8 mouse cellular contexts compared by ENCODE assay signal in the genomic region with DNA sequence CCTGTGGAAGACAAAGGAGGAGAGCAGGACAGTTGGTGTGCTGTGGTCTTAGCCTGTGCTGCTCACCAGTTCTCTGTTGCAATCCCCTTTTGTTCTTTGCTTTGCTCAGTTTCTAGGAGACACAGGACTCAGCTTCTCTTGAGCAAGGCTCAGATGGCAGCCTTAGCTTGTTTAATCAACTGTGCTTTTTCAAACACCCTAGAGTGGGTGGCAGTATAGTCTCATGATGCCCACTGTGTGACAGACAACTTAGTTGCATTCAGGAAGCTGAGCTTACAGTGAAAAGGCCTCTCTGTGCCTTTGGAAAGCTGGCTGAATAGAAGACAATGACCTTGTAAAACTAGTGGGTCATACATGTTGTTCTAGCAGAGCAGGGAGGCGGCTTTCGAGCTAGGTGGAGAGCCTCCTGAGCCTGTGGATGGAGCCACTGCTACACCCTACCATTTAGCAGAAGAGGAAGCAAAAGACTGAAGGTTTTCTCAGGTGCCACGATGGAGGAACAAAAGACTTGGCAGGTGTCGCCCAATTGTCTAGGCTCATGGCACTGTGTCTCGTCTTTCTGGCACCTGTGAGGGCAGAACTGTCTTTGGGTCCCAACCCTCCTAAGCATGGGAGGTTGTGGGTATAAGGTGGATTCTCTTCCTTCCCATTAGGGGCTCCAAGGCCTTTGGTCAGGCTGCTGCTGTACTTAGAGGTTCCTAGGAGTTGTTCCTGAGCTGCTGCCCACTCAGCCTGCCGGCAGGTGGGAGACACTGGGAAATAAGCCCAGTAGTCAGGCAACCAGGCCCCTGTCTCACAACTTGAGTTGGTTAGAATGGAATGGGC.
DNase-seq lines count a peak whose midpoint lies in the region; ATAC-seq and TF ChIP-seq lines count a peak whose summit lies in the region.
"Not testable (repeated sequence)": the region's sequence is repeated elsewhere in the genome, so short reads cannot be mapped to it uniquely, and the experiment has no call there.

No protein-coding gene starts in this region.

- not testable (repeated sequence) for H3K4me3 ChIP-seq in cortical plate, adult 2 months (ENCODE audit: insufficient read depth, low read length); hindbrain, embryonic 16.5 days (ENCODE audit: low read length); liver, embryonic 16.5 days (ENCODE audit: low read depth, low read length)

- 81% methylated on average over 6 of the region's 6 CpGs for WGBS in hindbrain, embryonic 16.5 days
- 56% methylated on average over 6 of the region's 6 CpGs for WGBS in liver, embryonic 16.5 days (ENCODE audit: insufficient replicate concordance)

- DNase-seq in T-cell, adult 2 months (ENCODE audit: low spot score): peak; percentile 74
- peak; percentile 84 to 98 for DNase-seq in gastrocnemius, postnatal 36 days
- peak; percentile 96 for DNase-seq in layer of hippocampus, adult 9-11 months
- DNase-seq in natural killer cell, adult 2 months (ENCODE audit: low spot score in 2 of 2): peak; percentile 86
- DNase-seq in testis, postnatal 10 days (ENCODE audit: low spot score): peak; percentile 96

- TF ChIP-seq CTCF in cortical plate, adult 2 months (IDR thresholded peaks at IDR 0.05; ENCODE audit: extremely low read depth, insufficient read depth, low read length): not testable (repeated sequence)

- peak; percentile 21 for ATAC-seq in hindbrain, embryonic 16.5 days
- ATAC-seq in liver, embryonic 16.5 days (ENCODE audit: low read depth): peak; percentile 4

- H3K27me3 ChIP-seq in hindbrain, embryonic 16.5 days (replicated peaks; ENCODE audit: control insufficient read depth, insufficient read depth, low read length); liver, embryonic 16.5 days (ENCODE audit: control insufficient read depth, insufficient read depth, low read depth, low read length): not testable (repeated sequence)

- H3K36me3 ChIP-seq in hindbrain, embryonic 16.5 days (ENCODE audit: control insufficient read depth, insufficient read depth, low read length); liver, embryonic 16.5 days (ENCODE audit: control insufficient read depth, insufficient read depth): not testable (repeated sequence)

- H3K4me2 ChIP-seq in hindbrain, embryonic 16.5 days (ENCODE audit: low read length); liver, embryonic 16.5 days (ENCODE audit: low read depth, low read length): not testable (repeated sequence)

- intact Hi-C loops in gastrocnemius, postnatal 36 days (cut with DNase I): not testable (repeated sequence)

- not testable (repeated sequence) for H3K9ac ChIP-seq in hindbrain, embryonic 16.5 days (ENCODE audit: low read depth, low read length); liver, embryonic 16.5 days (ENCODE audit: low read depth, low read length)

- peak overlapping the region; percentile 61; the same call in 1 of the 2 replicates for H3K27ac ChIP-seq in cortical plate, adult 2 months (ENCODE audit: insufficient read depth, low read length)
- H3K27ac ChIP-seq in hindbrain, embryonic 16.5 days (ENCODE audit: low read depth, low read length); liver, embryonic 16.5 days (ENCODE audit: low read length): not testable (repeated sequence)

- TF ChIP-seq POLR2A in cortical plate, adult 2 months (IDR thresholded peaks at IDR 0.05; ENCODE audit: extremely low read depth, insufficient read depth, low read length): not testable (repeated sequence)

- H3K9me3 ChIP-seq in hindbrain, embryonic 16.5 days (ENCODE audit: control insufficient read depth, low read length); liver, embryonic 16.5 days (replicated peaks; ENCODE audit: control insufficient read depth, low read length): not testable (repeated sequence)

- H3K4me1 ChIP-seq in cortical plate, adult 2 months (ENCODE audit: control insufficient read depth, insufficient read depth, low read length); hindbrain, embryonic 16.5 days (ENCODE audit: control insufficient read depth, insufficient read depth, low read depth, low read length); liver, embryonic 16.5 days (ENCODE audit: control insufficient read depth, low read depth, low read length): not testable (repeated sequence)
